Mouse (Mus musculus): ENCODE data around the gene Ankef1.
A peak's percentile ranks its signal among the peaks of the same experiment; 100 is the strongest.

Gene Ankef1

GRCm38 (mm10) chr2:136501651-136502050 is at the start of gene Ankef1:
TSS of gene Ankef1 (plus strand) at chr2:136501910.
- no peak for DNase-seq (ENCODE audit: low spot score)

- no peak for DNase-seq (ENCODE audit: low spot score)
Measured at GRCm38 (mm10) chr2:136456468-136456867, 45.2 kb upstream of the Ankef1 start.

GRCm38 (mm10) chr2:136456875-136457274 is 44.8 kb upstream of the Ankef1 start:
- no peak for DNase-seq (ENCODE audit: low spot score)

GRCm38 (mm10) chr2:136477656-136478055 is 24.1 kb upstream of the Ankef1 start:
- no peak for DNase-seq (ENCODE audit: low spot score)

GRCm38 (mm10) chr2:136482269-136482668 is 19.4 kb upstream of the Ankef1 start:
- no peak for DNase-seq (ENCODE audit: low spot score)

- DNase-seq (ENCODE audit: low spot score) = no peak
Measured at GRCm38 (mm10) chr2:136483058-136483457, 18.7 kb upstream of the Ankef1 start.

GRCm38 (mm10) chr2:136484955-136485354 is 16.8 kb upstream of the Ankef1 start:
- no peak for DNase-seq (ENCODE audit: low spot score)

GRCm38 (mm10) chr2:136485401-136485800 is 16.3 kb upstream of the Ankef1 start:
- no peak for DNase-seq (ENCODE audit: low spot score)

- DNase-seq (ENCODE audit: low spot score) = peak; percentile 47
Measured at GRCm38 (mm10) chr2:136485815-136486619, 15.7 kb upstream of the Ankef1 start.

- DNase-seq (ENCODE audit: low spot score) = no peak
Measured at GRCm38 (mm10) chr2:136486986-136487385, 14.7 kb upstream of the Ankef1 start.

GRCm38 (mm10) chr2:136511073-136511472 is 9.4 kb downstream of the Ankef1 start:
- no peak for DNase-seq (ENCODE audit: low spot score)

GRCm38 (mm10) chr2:136511756-136512155 is 10.0 kb downstream of the Ankef1 start:
- no peak for DNase-seq (ENCODE audit: low spot score)

- DNase-seq (ENCODE audit: low spot score) = no peak
Measured at GRCm38 (mm10) chr2:136512802-136513201, 11.1 kb downstream of the Ankef1 start.

- no peak for DNase-seq (ENCODE audit: low spot score)
Measured at GRCm38 (mm10) chr2:136513806-136514205, 12.1 kb downstream of the Ankef1 start.

GRCm38 (mm10) chr2:136515501-136515900 is 13.8 kb downstream of the Ankef1 start:
- DNase-seq (ENCODE audit: low spot score) = no peak

GRCm38 (mm10) chr2:136528937-136529336 is 27.2 kb downstream of the Ankef1 start:
- no peak for DNase-seq (ENCODE audit: low spot score)

- DNase-seq (ENCODE audit: low spot score) = peak; percentile 49
Measured at GRCm38 (mm10) chr2:136532033-136532432, 30.3 kb downstream of the Ankef1 start.

- no peak for DNase-seq (ENCODE audit: low spot score)
Measured at GRCm38 (mm10) chr2:136558020-136558419, 56.3 kb downstream of the Ankef1 start.

- DNase-seq (ENCODE audit: low spot score) = no peak
Measured at GRCm38 (mm10) chr2:136562336-136562735, 60.6 kb downstream of the Ankef1 start.

GRCm38 (mm10) chr2:136570856-136571255 is 69.1 kb downstream of the Ankef1 start:
- no peak for DNase-seq (ENCODE audit: low spot score)

- no peak for DNase-seq (ENCODE audit: low spot score)
Measured at GRCm38 (mm10) chr2:136582762-136583161, 81.1 kb downstream of the Ankef1 start.

GRCm38 (mm10) chr2:136588811-136589210 is 87.1 kb downstream of the Ankef1 start:
- no peak for DNase-seq (ENCODE audit: low spot score)

- peak; percentile 0 for DNase-seq (ENCODE audit: low spot score)
Measured at GRCm38 (mm10) chr2:136596451-136596850, 94.7 kb downstream of the Ankef1 start.

- no peak for DNase-seq (ENCODE audit: low spot score)
Measured at GRCm38 (mm10) chr2:136598743-136599142, 97.0 kb downstream of the Ankef1 start.

Data from c-Kit-positive CD71-positive TER-119-positive erythroid progenitor cells, embryonic 14.5 days (primary cell).